Mouse (Mus musculus): Measurements from ENCODE around the gene Rasgrp4. TPM values are rescaled to one million over a fixed set of nuclear protein-coding genes. Genes with fewer than 3 reads are reported as not detected.

Gene Rasgrp4
- polyA plus RNA-seq (2014; fragmentation: Nextera tagmentation; extraction: Ambion mirVana): 0.95 and 1.0 TPM in 2 replicates

GRCm38 (mm10) chr7:29134693-29135386, at the start of gene Rasgrp4:
TSS of gene Rasgrp4 (plus strand) at chr7:29134851.
- 0% methylated on average over 17 of the region's 20 CpGs for WGBS
- H3K9me3 ChIP-seq (ENCODE audit: low read depth, low read length): no peaks in the 10 kb centered on the region
- H3K9ac ChIP-seq: peak within 1 kb of the TSS; percentile 29; the same call in 1 of the 2 replicates
- H3K4me3 ChIP-seq (ENCODE audit: low read depth, low read length): peak within 1 kb of the TSS; percentile 18
- H3K4me1 ChIP-seq (ENCODE audit: insufficient read depth): no peaks in the 10 kb centered on the region
- ATAC-seq (ENCODE audit: insufficient read depth) (peak; percentile 65; the same call in 1 of the 2 replicates), DNase-seq (peak; percentile 62)
- H3K27me3 ChIP-seq (ENCODE audit: insufficient read depth, low read length): no peaks in the 10 kb centered on the region
- H3K36me3 ChIP-seq (ENCODE audit: insufficient read depth): no peaks in the 10 kb centered on the region
- H3K27ac ChIP-seq (ENCODE audit: low read depth): no peak within 1 kb of the TSS
- no peak for TF ChIP-seq CTCF (IDR thresholded peaks at IDR 0.05; ENCODE audit: low read depth)
- peak within 1 kb of the TSS; percentile 59 for H3K4me2 ChIP-seq

- DNase-seq (no peak), ATAC-seq (ENCODE audit: insufficient read depth) (no peak)
- no peak overlapping the region for H3K27ac ChIP-seq (ENCODE audit: low read depth)
- H3K9me3 ChIP-seq (ENCODE audit: low read depth, low read length): no peaks in the 10 kb centered on the region
- no peaks in the 10 kb centered on the region for H3K36me3 ChIP-seq (ENCODE audit: insufficient read depth)
- H3K9ac ChIP-seq: no peak overlapping the region
- no peaks in the 10 kb centered on the region for H3K4me1 ChIP-seq (ENCODE audit: insufficient read depth)
- 83% methylated on average over 30 of the region's 30 CpGs for WGBS
- H3K4me3 ChIP-seq (ENCODE audit: low read depth, low read length): no peak overlapping the region
- no peak overlapping the region for H3K4me2 ChIP-seq
- TF ChIP-seq CTCF (IDR thresholded peaks at IDR 0.05; ENCODE audit: low read depth): no peak
- H3K27me3 ChIP-seq (ENCODE audit: insufficient read depth, low read length): no peaks in the 10 kb centered on the region
These were observed 48.7 kb upstream of the Rasgrp4 start for GRCm38 (mm10) chr7:29085981-29086380.

DNA sequence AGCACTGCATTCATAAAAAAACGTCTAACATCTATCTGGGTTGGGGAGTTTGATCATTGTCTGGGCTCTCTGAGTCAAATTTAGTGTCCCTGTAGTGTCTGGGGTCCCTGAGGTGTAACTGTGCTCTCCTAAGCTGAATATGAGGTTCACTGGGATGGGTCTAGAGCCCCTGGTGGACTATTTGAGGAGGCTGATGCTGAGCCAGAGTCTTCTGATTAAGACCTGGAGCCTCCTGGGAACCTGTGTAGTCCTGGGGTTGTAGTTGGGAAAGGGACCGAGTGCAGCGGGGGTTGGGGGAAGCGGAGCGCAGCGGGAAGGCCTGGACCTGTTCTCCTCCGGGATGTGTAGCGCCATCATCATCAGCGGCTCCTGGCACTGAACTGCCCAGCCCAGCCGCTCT, 47.7 kb upstream of the Rasgrp4 start:
- ATAC-seq (ENCODE audit: insufficient read depth): no peak

DNA sequence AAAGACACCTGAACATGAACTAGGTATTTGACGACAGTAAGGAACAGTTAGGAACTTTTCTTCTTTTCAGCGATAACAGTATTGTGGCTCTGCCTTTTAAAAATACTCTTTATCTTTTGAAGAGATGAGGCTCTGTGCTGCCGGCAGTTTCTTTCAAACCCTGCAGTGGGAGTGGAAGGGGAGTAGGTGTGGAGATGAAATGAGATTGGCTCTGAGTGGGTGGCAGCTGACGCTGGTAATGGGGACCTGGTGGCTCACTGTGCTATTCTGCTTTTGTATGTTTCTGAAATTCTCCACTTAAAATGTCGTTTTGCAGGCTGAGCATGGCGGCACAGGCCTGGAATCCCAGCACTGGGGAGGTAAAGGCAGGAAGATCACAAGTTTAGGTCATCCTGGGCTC, 45.8 kb upstream of the Rasgrp4 start:
- Histone ChIP-seq H3K27ac (ENCODE audit: low read depth) (no peak overlapping the region), H3K9me3 (ENCODE audit: low read depth, low read length) (no peaks in the 10 kb centered on the region), H3K27me3 (ENCODE audit: insufficient read depth, low read length) (no peaks in the 10 kb centered on the region), H3K36me3 (ENCODE audit: insufficient read depth) (no peaks in the 10 kb centered on the region), H3K4me3 (ENCODE audit: low read depth, low read length) (no peak overlapping the region), H3K4me1 (ENCODE audit: insufficient read depth) (no peaks in the 10 kb centered on the region), H3K9ac (no peak overlapping the region), H3K4me2 (no peak overlapping the region)
- DNase-seq (no peak), ATAC-seq (ENCODE audit: insufficient read depth) (no peak)
- WGBS: 66% methylated on average over 6 of the region's 6 CpGs
- TF ChIP-seq CTCF (IDR thresholded peaks at IDR 0.05; ENCODE audit: low read depth): no peak

More for the DNA sequence above, 47.7 kb upstream of the Rasgrp4 start:
- Histone ChIP-seq H3K36me3 (ENCODE audit: insufficient read depth) (no peaks in the 10 kb centered on the region), H3K9me3 (ENCODE audit: low read depth, low read length) (no peaks in the 10 kb centered on the region), H3K4me3 (ENCODE audit: low read depth, low read length) (no peak overlapping the region), H3K4me2 (no peak overlapping the region), H3K4me1 (ENCODE audit: insufficient read depth) (no peaks in the 10 kb centered on the region), H3K27me3 (ENCODE audit: insufficient read depth, low read length) (no peaks in the 10 kb centered on the region), H3K9ac (no peak overlapping the region), H3K27ac (ENCODE audit: low read depth) (no peak overlapping the region)
- TF ChIP-seq CTCF (IDR thresholded peaks at IDR 0.05; ENCODE audit: low read depth): no peak
- 90% methylated on average over 10 of the region's 10 CpGs for WGBS
- DNase-seq: no peak

GRCm38 (mm10) chr7:29097131-29097530, 37.5 kb upstream of the Rasgrp4 start:
- 83% methylated on average over 16 of the region's 16 CpGs for WGBS
- Histone ChIP-seq H3K27me3 (ENCODE audit: insufficient read depth, low read length) (no peaks in the 10 kb centered on the region), H3K27ac (ENCODE audit: low read depth) (no peak overlapping the region), H3K4me2 (no peak overlapping the region), H3K9me3 (ENCODE audit: low read depth, low read length) (no peaks in the 10 kb centered on the region), H3K36me3 (ENCODE audit: insufficient read depth) (no peaks in the 10 kb centered on the region), H3K4me1 (ENCODE audit: insufficient read depth) (no peaks in the 10 kb centered on the region), H3K9ac (no peak overlapping the region), H3K4me3 (ENCODE audit: low read depth, low read length) (no peak overlapping the region)
- ATAC-seq (ENCODE audit: insufficient read depth) (no peak), DNase-seq (no peak)
- TF ChIP-seq CTCF (IDR thresholded peaks at IDR 0.05; ENCODE audit: low read depth): 0 out of 2 replicates have a peak, but pooled peaks have one; percentile 8

GRCm38 (mm10) chr7:29101286-29102017, 33.2 kb upstream of the Rasgrp4 start:
- whole genome bisulfite sequencing: 90% methylated on average over 12 of the region's 12 CpGs
- H3K27me3 ChIP-seq (ENCODE audit: insufficient read depth, low read length): no peaks in the 10 kb centered on the region
- H3K4me1 ChIP-seq (ENCODE audit: insufficient read depth): no peaks in the 10 kb centered on the region
- H3K36me3 ChIP-seq (ENCODE audit: insufficient read depth): no peaks in the 10 kb centered on the region
- no peak overlapping the region for H3K4me3 ChIP-seq (ENCODE audit: low read depth, low read length)
- DNase-seq (no peak), ATAC-seq (ENCODE audit: insufficient read depth) (no peak)
- no peak overlapping the region for H3K4me2 ChIP-seq
- H3K27ac ChIP-seq (ENCODE audit: low read depth): no peak overlapping the region
- no peak for TF ChIP-seq CTCF (IDR thresholded peaks at IDR 0.05; ENCODE audit: low read depth)
- H3K9me3 ChIP-seq (ENCODE audit: low read depth, low read length): no peaks in the 10 kb centered on the region
- H3K9ac ChIP-seq: no peak overlapping the region
